Mouse (Mus musculus) liver, embryonic 15.5 days (tissue): ENCODE data around the gene Parp9. TPM values are rescaled to one million over a fixed set of nuclear protein-coding genes. Genes with fewer than 3 reads are reported as not detected.
"Not testable (repeated sequence)": the region's sequence is repeated elsewhere in the genome, so short reads cannot be mapped to it uniquely, and the experiment has no call there.

ENCODE experiments used
- ATAC-seq: fragments of 200-750 bp; cut with Nextera tagmentation; 2 replicates; pipeline ENCODE4 v1.8.0; 2017; ENCODE audit warnings: moderate number of reproducible peaks, mild to moderate bottlenecking, moderate library complexity; ENCODE audit not compliant: insufficient read depth
- H3K27ac ChIP-seq: fragments of 300-500 bp; sonication (generic); replicated peaks from 2 replicates; pipeline ENCODE4 v1.5.1; 2015; ENCODE audit warnings: mild to moderate bottlenecking, inconsistent platforms
- H3K27me3 ChIP-seq: fragments of 300-500 bp; sonication (generic); 2 replicates; pipeline ENCODE4 v1.6.1; 2015; ENCODE audit warnings: mild to moderate bottlenecking, inconsistent platforms
- H3K36me3 ChIP-seq: fragments of 300-500 bp; sonication (generic); replicated peaks from 2 replicates; pipeline ENCODE4 v1.6.1; 2015; ENCODE audit warnings: moderate library complexity, mild to moderate bottlenecking, inconsistent platforms
- H3K4me1 ChIP-seq: fragments of 300-500 bp; sonication (generic); replicated peaks from 2 replicates; pipeline ENCODE4 v1.6.1; 2015; ENCODE audit warnings: inconsistent platforms
- H3K4me2 ChIP-seq: fragments of 300-500 bp; sonication (generic); 2 replicates; pipeline ENCODE4 v1.6.1; 2015; ENCODE audit warnings: moderate library complexity, mild to moderate bottlenecking, inconsistent platforms
- H3K4me3 ChIP-seq: fragments of 300-500 bp; sonication (generic); replicated peaks from 2 replicates; pipeline ENCODE4 v1.5.1; 2015; ENCODE audit warnings: mild to moderate bottlenecking, inconsistent platforms
- H3K9ac ChIP-seq: fragments of 300-500 bp; sonication (generic); 2 replicates; pipeline ENCODE4 v1.6.1; 2015; ENCODE audit warnings: moderate library complexity, mild to moderate bottlenecking, inconsistent platforms
- H3K9me3 ChIP-seq: fragments of 300-500 bp; sonication (generic); replicated peaks from 2 replicates; pipeline ENCODE4 v1.6.1; 2016; ENCODE audit warnings: inconsistent platforms
- WGBS: fragments of 180-500 bp; shearing (Covaris S2); methylation state at CpG from one replicate; pipeline ENCODE4 v1.1.7; 2015; ENCODE audit warnings: mixed read lengths; ENCODE audit not compliant: insufficient replicate concordance; 5-methylcytosine and 5-hydroxymethylcytosine counted together
- polyA plus RNA-seq: library from polyadenylated mRNA; unstranded; fragments of >200 nt; fragmentation: Nextera tagmentation; extraction: Ambion mirVana; gene quantifications from 2 replicates; pipeline ENCODE4 v1.2.1, GENCODE M21; 2015

The Parp9 gene
- polyA plus RNA-seq, 1 experiment from 2014 or later, result 9.5 TPM

- H3K36me3 ChIP-seq, result peaks cover 20% of the 10 kb centered on the region
- not testable (repeated sequence) for ATAC-seq, H3K9me3 ChIP-seq, H3K4me1 ChIP-seq, H3K9ac ChIP-seq, H3K4me3 ChIP-seq, H3K27ac ChIP-seq, H3K4me2 ChIP-seq, H3K27me3 ChIP-seq
- 89% methylated on average over 4 of the region's 4 CpGs for WGBS
Observed at GRCm38 (mm10) chr16:35998852-35999251, 60.6 kb downstream of the Parp9 start.

- H3K4me2 ChIP-seq, result no peak overlapping the region
- H3K9me3 ChIP-seq, result no peaks in the 10 kb centered on the region
- no peaks in the 10 kb centered on the region for H3K27me3 ChIP-seq
- peaks cover 41% of the 10 kb centered on the region for H3K36me3 ChIP-seq
- WGBS, result 92% methylated on average over 3 of the region's 3 CpGs
- no peak overlapping the region for H3K4me3 ChIP-seq
- no peak overlapping the region for H3K27ac ChIP-seq
- no peak overlapping the region for H3K9ac ChIP-seq
- no peak for ATAC-seq
- no peaks in the 10 kb centered on the region for H3K4me1 ChIP-seq
Observed at GRCm38 (mm10) chr16:36008396-36008795, 70.1 kb downstream of the Parp9 start.

GRCm38 (mm10) chr16:36016335-36016734 is 78.1 kb downstream of the Parp9 start:
- H3K4me2 ChIP-seq, result no peak overlapping the region
- no peak overlapping the region for H3K4me3 ChIP-seq
- no peaks in the 10 kb centered on the region for H3K27me3 ChIP-seq
- H3K4me1 ChIP-seq, result no peaks in the 10 kb centered on the region
- no peak for ATAC-seq
- peaks cover 57% of the 10 kb centered on the region for H3K36me3 ChIP-seq
- no peak overlapping the region for H3K9ac ChIP-seq
- H3K27ac ChIP-seq, result no peak overlapping the region
- H3K9me3 ChIP-seq, result no peaks in the 10 kb centered on the region
- WGBS, result 71% methylated on average over 1 of the region's 1 CpGs

Other genes starting within 250 kb of the Parp9 start
- gene Dirc2, start 169.1 kb upstream of the Parp9 start, polyA plus RNA-seq, result 5.0 and 5.3 TPM in 2 replicates
- 16.1 and 18.7 TPM in 2 replicates for gene Hspbap1, start 168.1 kb upstream of the Parp9 start, polyA plus RNA-seq
- 1.3 and 1.4 TPM in 2 replicates for gene Parp14, start 66.9 kb upstream of the Parp9 start, polyA plus RNA-seq
- 4.9 TPM in 2 replicates for gene Dtx3l, start 681 bp downstream of the Parp9 start, polyA plus RNA-seq
- gene Kpna1, start 40.3 kb downstream of the Parp9 start, polyA plus RNA-seq, result 32.6 and 32.9 TPM in 2 replicates
- gene Wdr5b, start 102.7 kb downstream of the Parp9 start, polyA plus RNA-seq, result 2.3 and 2.5 TPM in 2 replicates
- gene Fam162a, start 133.1 kb downstream of the Parp9 start, polyA plus RNA-seq, result 189 and 192 TPM in 2 replicates
- gene Ccdc58, start 133.2 kb downstream of the Parp9 start, polyA plus RNA-seq, result 39.3 and 42.4 TPM in 2 replicates
- gene Csta1, start 192.8 kb downstream of the Parp9 start, polyA plus RNA-seq, result 0.03 TPM in 1 of 2 replicates, not detected in the other
- 56.4 and 66.8 TPM in 2 replicates for gene Stfa2l1, start 218.3 kb downstream of the Parp9 start, polyA plus RNA-seq
- gene Gm5483, start 245.7 kb downstream of the Parp9 start, polyA plus RNA-seq, result 193 and 234 TPM in 2 replicates